Mouse (Mus musculus) liver, postnatal 0 days (tissue): ENCODE data around the gene Gm9045. TPM values are rescaled to one million over a fixed set of nuclear protein-coding genes. Genes with fewer than 3 reads are reported as not detected.
"Not testable (repeated sequence)": the region's sequence is repeated elsewhere in the genome, so short reads cannot be mapped to it uniquely, and the experiment has no call there.

Experiments used
- ATAC-seq: fragments of 200-750 bp; cut with Nextera tagmentation; 2 replicates; pipeline ENCODE4 v1.8.0; 2017; ENCODE audit warnings: mild to moderate bottlenecking, moderate library complexity
- DNase-seq: peaks from one replicate; pipeline ENCODE4 v3.0.0-alpha.2; 2016
- H3K27ac ChIP-seq: fragments of 300-500 bp; sonication (generic); 2 replicates; pipeline ENCODE4 v1.5.1; 2014; ENCODE audit warnings: antibody characterized with exemption, moderate library complexity, mild to moderate bottlenecking, low read depth
- H3K27me3 ChIP-seq: fragments of 300-500 bp; sonication (generic); 2 replicates; pipeline ENCODE4 v1.6.1; 2014; ENCODE audit warnings: low read length, control low read depth, mixed read lengths; ENCODE audit not compliant: insufficient read depth
- H3K36me3 ChIP-seq: fragments of 300-500 bp; sonication (generic); replicated peaks from 2 replicates; pipeline ENCODE4 v1.6.1; 2014; ENCODE audit warnings: mild to moderate bottlenecking, control low read depth, low read length, moderate library complexity, mixed read lengths; ENCODE audit not compliant: insufficient read depth
- H3K4me1 ChIP-seq: fragments of 300-500 bp; sonication (generic); 2 replicates; pipeline ENCODE4 v1.6.1; 2014; ENCODE audit warnings: antibody characterized with exemption, mild to moderate bottlenecking, control low read depth; ENCODE audit not compliant: insufficient read depth
- H3K4me2 ChIP-seq: fragments of 300-500 bp; sonication (generic); 2 replicates; pipeline ENCODE4 v1.6.1; 2014; ENCODE audit warnings: low read depth, mild to moderate bottlenecking, low read length, moderate library complexity, mixed read lengths
- H3K4me3 ChIP-seq: fragments of 300-500 bp; sonication (generic); 2 replicates; pipeline ENCODE4 v1.5.1; 2014; ENCODE audit warnings: low read depth, low read length
- H3K9ac ChIP-seq: fragments of 300-500 bp; sonication (generic); replicated peaks from 2 replicates; pipeline ENCODE4 v1.6.1; 2014; ENCODE audit warnings: mild to moderate bottlenecking, moderate library complexity
- H3K9me3 ChIP-seq: fragments of 300-500 bp; sonication (generic); 2 replicates; pipeline ENCODE4 v1.6.1; 2016; ENCODE audit warnings: mild to moderate bottlenecking, control low read depth, low read length, mixed read lengths
- CTCF ChIP-seq: sonication (generic); IDR thresholded peaks from 2 replicates; pipeline ENCODE4 v1.5.1; 2016; ENCODE audit warnings: antibody characterized with exemption, low read depth
- EP300 ChIP-seq: IDR thresholded peaks from 2 replicates; pipeline ENCODE4 v1.6.1; 2016; ENCODE audit warnings: antibody characterized with exemption, low read depth, mild to moderate bottlenecking
- WGBS: fragments of 180-500 bp; shearing (Covaris S2); extraction: QIAGEN DNeasy Blood & Tissue Kit; methylation state at CpG from one replicate; pipeline ENCODE4 v1.1.7; 2014; ENCODE audit not compliant: insufficient replicate concordance; 5-methylcytosine and 5-hydroxymethylcytosine counted together
- polyA plus RNA-seq: library from polyadenylated mRNA; unstranded; fragments of >200 nt; fragmentation: Nextera tagmentation; extraction: Ambion mirVana; gene quantifications from 2 replicates; pipeline ENCODE4 v1.2.1, GENCODE M21; 2015

Gm9045 gene
- not detected in 2 replicates for polyA plus RNA-seq

DNA sequence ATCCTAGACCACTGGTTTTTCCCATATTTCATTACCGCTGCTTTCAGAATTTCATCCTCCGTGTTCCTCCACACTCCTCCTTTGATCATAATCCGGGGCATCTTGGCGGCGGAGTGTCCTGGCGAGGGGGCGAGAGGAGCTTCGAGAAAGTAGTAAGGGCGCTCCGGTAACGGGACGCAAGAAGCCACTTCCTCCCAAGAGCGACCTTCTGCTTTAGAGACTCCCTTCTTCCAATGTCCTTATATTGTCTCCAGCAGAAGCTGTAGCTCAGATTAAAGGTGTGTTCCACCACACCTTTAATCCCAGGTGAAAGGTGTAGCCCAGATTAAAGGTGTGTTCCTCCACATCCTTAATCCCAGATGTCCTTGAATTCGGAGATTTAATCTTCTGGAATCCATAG lies at the start of gene Gm9045:
TSS of gene Gm9045 (minus strand) at position 101 of the 400 bp plus-strand sequence.
- not testable (repeated sequence) for H3K27me3 ChIP-seq, H3K4me3 ChIP-seq, H3K4me1 ChIP-seq, ATAC-seq, H3K27ac ChIP-seq, H3K4me2 ChIP-seq, H3K36me3 ChIP-seq, H3K9me3 ChIP-seq, H3K9ac ChIP-seq, DNase-seq
- no CpG with 5 or more reads among the region's 14 CpGs for WGBS

DNA sequence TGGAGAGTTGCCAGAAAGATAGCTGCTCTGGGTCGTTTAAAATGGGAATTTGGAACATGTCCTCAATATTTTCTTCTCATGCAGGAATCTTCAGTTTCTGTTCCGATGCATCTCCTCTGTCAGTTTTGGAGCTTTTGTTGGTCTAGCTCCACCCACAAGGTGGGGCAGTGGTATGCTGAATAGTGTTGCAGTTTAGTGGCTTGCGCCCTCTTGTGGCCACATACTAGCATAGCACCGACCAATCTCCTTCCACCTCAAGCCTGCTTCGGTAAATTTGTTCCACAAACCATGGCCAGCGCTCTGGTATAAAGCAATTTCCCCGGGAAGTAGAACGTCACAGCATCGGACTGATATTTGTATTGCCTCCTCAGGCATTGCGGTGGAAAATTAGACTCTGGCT lies 32.8 kb upstream of the Gm9045 start:
- ATAC-seq: peak; percentile 56; the same call in 1 of the 2 replicates
- 5% methylated on average over 10 of the region's 10 CpGs for WGBS

DNA sequence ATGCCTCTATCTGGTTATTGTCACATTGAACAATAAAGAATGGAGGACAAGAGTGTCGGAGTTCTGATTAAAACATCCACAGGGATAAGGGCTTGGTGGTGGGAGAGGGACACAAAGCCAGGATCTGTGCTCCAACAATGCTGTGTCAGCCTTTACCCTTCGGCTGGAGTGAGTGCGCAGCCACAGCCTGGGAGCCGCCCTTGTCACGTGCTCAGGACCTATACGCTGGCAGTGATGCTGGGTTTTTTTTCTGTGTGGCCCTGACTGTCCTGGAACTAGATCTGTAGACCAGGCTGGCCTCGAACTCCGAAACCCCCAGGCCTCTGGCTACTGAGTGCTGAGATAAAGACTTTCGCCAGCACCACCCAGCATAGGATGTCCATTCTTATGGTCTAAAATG lies 31.9 kb upstream of the Gm9045 start:
- Histone ChIP-seq H3K4me1 (no peaks in the 10 kb centered on the region), H3K9ac (no peak overlapping the region), H3K4me2 (no peak overlapping the region), H3K4me3 (no peak overlapping the region), H3K27me3 (no peaks in the 10 kb centered on the region), H3K9me3 (no peaks in the 10 kb centered on the region), H3K36me3 (no peaks in the 10 kb centered on the region), H3K27ac (no peak overlapping the region)
- 79% methylated on average over 9 of the region's 9 CpGs for WGBS
- TF ChIP-seq CTCF (no peak), EP300 (no peak)
- ATAC-seq (no peak), DNase-seq (no peak)

More for the DNA sequence above, 32.8 kb upstream of the Gm9045 start:
- Histone ChIP-seq H3K4me2 (0 out of 2 replicates have a peak overlapping the region, but pooled peaks have one; percentile 18), H3K27me3 (no peaks in the 10 kb centered on the region), H3K36me3 (no peaks in the 10 kb centered on the region), H3K4me3 (no peak overlapping the region), H3K9ac (no peak overlapping the region), H3K9me3 (no peaks in the 10 kb centered on the region), H3K4me1 (no peaks in the 10 kb centered on the region), H3K27ac (no peak overlapping the region)
- no peak for TF ChIP-seq EP300
- TF ChIP-seq CTCF: peak; percentile 98
- peak; percentile 82 for DNase-seq

DNA sequence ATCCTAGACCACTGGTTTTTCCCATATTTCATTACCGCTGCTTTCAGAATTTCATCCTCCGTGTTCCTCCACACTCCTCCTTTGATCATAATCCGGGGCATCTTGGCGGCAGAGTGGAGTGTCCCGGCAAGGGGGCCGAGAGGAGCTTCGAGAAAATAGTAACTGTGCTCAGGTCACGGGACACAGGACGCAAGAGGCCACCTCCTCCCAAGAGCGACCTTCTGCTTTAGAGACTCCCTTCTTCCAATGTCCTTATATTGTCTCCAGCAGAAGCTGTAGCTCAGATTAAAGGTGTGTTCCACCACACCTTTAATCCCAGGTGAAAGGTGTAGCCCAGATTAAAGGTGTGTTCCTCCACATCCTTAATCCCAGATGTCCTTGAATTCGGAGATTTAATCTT lies 16.4 kb upstream of the Gm9045 start, which contains the start of gene Gm9049:
TSS of gene Gm9049 (minus strand) at position 101 of the 400 bp plus-strand sequence.
- no CpG with 5 or more reads among the region's 11 CpGs for WGBS
- not testable (repeated sequence) for H3K4me3 ChIP-seq, H3K27me3 ChIP-seq, H3K9ac ChIP-seq, H3K36me3 ChIP-seq, ATAC-seq, H3K4me1 ChIP-seq, H3K9me3 ChIP-seq, H3K27ac ChIP-seq, H3K4me2 ChIP-seq, DNase-seq

DNA sequence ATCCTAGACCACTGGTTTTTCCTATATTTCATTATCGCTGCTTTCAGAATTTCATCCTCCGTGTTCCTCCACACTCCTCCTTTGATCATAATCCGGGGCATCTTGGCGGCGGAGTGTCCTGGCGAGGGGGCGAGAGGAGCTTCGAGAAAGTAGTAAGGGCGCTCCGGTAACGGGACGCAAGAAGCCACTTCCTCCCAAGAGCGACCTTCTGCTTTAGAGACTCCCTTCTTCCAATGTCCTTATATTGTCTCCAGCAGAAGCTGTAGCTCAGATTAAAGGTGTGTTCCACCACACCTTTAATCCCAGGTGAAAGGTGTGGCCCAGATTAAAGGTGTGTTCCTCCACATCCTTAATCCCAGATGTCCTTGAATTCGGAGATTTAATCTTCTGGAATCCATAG lies 10.9 kb upstream of the Gm9045 start, which contains the start of gene Gm9048:
TSS of gene Gm9048 (minus strand) at position 101 of the 400 bp plus-strand sequence.
- not testable (repeated sequence) for H3K4me1 ChIP-seq, H3K4me3 ChIP-seq, H3K9me3 ChIP-seq, H3K9ac ChIP-seq, H3K4me2 ChIP-seq, ATAC-seq, H3K27ac ChIP-seq, H3K27me3 ChIP-seq, DNase-seq, H3K36me3 ChIP-seq
- 88% methylated on average over 1 of the region's 14 CpGs for WGBS

DNA sequence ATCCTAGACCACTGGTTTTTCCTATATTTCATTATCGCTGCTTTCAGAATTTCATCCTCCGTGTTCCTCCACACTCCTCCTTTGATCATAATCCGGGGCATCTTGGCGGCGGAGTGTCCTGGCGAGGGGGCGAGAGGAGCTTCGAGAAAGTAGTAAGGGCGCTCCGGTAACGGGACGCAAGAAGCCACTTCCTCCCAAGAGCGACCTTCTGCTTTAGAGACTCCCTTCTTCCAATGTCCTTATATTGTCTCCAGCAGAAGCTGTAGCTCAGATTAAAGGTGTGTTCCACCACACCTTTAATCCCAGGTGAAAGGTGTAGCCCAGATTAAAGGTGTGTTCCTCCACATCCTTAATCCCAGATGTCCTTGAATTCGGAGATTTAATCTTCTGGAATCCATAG lies 5.5 kb upstream of the Gm9045 start, which contains the start of gene Gm9046:
TSS of gene Gm9046 (minus strand) at position 101 of the 400 bp plus-strand sequence.
- not testable (repeated sequence) for H3K9me3 ChIP-seq, ATAC-seq, H3K27ac ChIP-seq, H3K36me3 ChIP-seq, H3K4me2 ChIP-seq, DNase-seq, H3K27me3 ChIP-seq, H3K4me1 ChIP-seq, H3K9ac ChIP-seq, H3K4me3 ChIP-seq
- WGBS: no CpG with 5 or more reads among the region's 14 CpGs

DNA sequence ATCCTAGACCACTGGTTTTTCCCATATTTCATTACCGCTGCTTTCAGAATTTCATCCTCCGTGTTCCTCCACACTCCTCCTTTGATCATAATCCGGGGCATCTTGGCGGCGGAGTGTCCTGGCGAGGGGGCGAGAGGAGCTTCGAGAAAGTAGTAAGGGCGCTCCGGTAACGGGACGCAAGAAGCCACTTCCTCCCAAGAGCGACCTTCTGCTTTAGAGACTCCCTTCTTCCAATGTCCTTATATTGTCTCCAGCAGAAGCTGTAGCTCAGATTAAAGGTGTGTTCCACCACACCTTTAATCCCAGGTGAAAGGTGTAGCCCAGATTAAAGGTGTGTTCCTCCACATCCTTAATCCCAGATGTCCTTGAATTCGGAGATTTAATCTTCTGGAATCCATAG lies 5.3 kb downstream of the Gm9045 start, which contains the start of gene Gm9044:
TSS of gene Gm9044 (minus strand) at position 101 of the 400 bp plus-strand sequence.
- not testable (repeated sequence) for DNase-seq, H3K4me2 ChIP-seq, H3K9ac ChIP-seq, H3K27me3 ChIP-seq, H3K9me3 ChIP-seq, H3K27ac ChIP-seq, H3K36me3 ChIP-seq, H3K4me3 ChIP-seq, ATAC-seq, H3K4me1 ChIP-seq
- no CpG with 5 or more reads among the region's 14 CpGs for WGBS

DNA sequence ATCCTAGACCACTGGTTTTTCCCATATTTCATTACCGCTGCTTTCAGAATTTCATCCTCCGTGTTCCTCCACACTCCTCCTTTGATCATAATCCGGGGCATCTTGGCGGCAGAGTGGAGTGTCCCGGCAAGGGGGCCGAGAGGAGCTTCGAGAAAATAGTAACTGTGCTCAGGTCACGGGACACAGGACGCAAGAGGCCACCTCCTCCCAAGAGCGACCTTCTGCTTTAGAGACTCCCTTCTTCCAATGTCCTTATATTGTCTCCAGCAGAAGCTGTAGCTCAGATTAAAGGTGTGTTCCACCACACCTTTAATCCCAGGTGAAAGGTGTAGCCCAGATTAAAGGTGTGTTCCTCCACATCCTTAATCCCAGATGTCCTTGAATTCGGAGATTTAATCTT lies 10.8 kb downstream of the Gm9045 start, which contains the start of gene Gm9040:
TSS of gene Gm9040 (minus strand) at position 101 of the 400 bp plus-strand sequence.
- WGBS: no CpG with 5 or more reads among the region's 11 CpGs
- not testable (repeated sequence) for H3K9me3 ChIP-seq, H3K27me3 ChIP-seq, H3K4me3 ChIP-seq, H3K9ac ChIP-seq, DNase-seq, H3K4me2 ChIP-seq, H3K36me3 ChIP-seq, H3K4me1 ChIP-seq, ATAC-seq, H3K27ac ChIP-seq
